Mouse (Mus musculus) heart, adult 2 months (tissue): ENCODE results near the gene Olig1.

Source experiments
- CTCF ChIP-seq: fragments of 200-600 bp; IDR thresholded peaks from 2 replicates; pipeline ENCODE4 v1.8.1; 2022; ENCODE audit warnings: antibody characterized with exemption, mild to moderate bottlenecking, moderate library complexity
- EP300 ChIP-seq: fragments of 200-500 bp; IDR thresholded peaks from 2 replicates; pipeline ENCODE4 v1.6.1; 2011; ENCODE audit warnings: low read depth, low read length, control low read depth; ENCODE audit not compliant: insufficient read depth
- POLR2A ChIP-seq: fragments of 200-500 bp; IDR thresholded peaks from 2 replicates; pipeline ENCODE4 v1.6.1; 2011; ENCODE audit warnings: mild to moderate bottlenecking, low read depth, low read length, control low read depth; ENCODE audit not compliant: insufficient read depth

DNA sequence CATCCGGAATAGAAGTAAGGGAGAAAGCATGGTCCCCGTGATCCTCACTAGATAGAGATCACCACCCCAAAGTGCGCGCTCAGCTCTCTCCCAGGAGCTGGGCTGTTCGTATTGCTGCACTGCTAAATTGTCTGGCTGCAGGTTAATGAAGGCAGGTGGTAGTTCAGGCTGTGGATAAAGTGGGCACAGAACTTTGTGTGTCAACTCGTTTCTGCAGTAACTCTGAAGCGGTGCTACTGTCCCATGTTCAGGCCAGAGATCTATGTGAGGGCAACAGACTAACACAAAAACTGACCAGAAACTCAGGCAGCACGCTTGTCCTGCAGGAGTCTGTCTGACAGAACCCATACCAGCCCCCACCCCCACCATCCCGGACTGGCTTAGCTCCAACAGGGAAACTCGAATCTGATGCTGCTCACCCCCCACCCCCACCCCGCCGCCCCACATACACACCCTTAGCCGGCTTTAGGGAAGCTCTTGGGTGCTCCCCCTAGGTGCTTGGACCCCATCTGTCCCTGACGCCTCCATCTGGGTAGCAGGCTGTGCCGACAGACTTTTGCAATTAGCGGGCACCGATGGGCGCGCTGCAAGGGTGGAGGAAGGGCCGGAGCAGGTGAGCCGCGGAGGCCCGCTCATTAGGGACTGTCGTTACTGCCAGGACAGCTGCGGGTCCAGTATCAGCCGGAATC lies 37.6 kb upstream of the Olig1 start:
- TF ChIP-seq POLR2A (no peak), EP300 (no peak), CTCF (no peak)
